Mouse (Mus musculus): Measurements from ENCODE around the gene Pitpnb. TPM values are rescaled to one million over a fixed set of nuclear protein-coding genes. Genes with fewer than 3 reads are reported as not detected.
A peak's percentile ranks its signal among the peaks of the same experiment; 100 is the strongest.

Pitpnb gene
- polyA plus RNA-seq, 1 experiment from 2014 or later = 61.0 TPM

DNA sequence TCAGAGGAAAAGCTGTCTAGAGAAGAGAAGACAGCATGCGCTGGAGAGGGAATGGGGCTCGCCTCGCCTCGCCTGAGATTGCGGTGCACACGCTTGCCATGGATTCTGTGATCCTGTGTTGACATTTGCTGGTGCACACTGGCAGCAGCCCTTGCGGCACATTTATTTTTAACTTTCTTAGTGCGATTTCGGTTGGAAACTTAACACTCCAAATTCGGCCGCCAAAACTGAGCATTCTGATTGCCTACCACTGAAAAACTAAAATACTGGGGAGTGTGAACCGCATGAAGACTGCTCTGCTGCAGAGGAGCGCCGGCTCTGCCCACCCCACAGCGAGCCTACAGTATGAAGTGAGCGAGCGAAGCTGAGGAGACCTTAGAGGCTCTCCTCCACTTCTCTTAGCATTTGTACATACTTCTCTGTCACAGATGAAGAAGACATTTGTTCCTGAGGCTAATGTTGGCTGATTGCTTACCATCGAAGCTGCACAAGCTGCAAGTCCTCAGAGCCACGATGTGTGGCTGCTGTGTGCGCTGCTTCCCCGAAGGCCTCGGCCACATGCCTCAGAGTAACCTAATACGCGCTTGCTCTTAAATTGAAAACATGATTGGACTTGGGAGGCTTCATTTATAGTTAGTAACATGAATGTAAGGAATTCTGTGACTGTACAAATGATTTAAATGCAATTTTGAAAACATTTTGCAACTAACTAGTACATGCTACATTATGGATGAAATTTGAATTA is 45.9 kb downstream of the Pitpnb start:
- WGBS = 85% methylated on average over 24 of the region's 24 CpGs
- Histone ChIP-seq H3K27ac (no peak overlapping the region), H3K4me1 (replicated peaks) (no peaks in the 10 kb centered on the region), H3K4me2 (no peak overlapping the region), H3K27me3 (no peaks in the 10 kb centered on the region), H3K9me3 (replicated peaks) (no peaks in the 10 kb centered on the region), H3K9ac (no peak overlapping the region), H3K36me3 (peaks cover 73% of the 10 kb centered on the region), H3K4me3 (no peak overlapping the region)
- ATAC-seq (replicated peaks; ENCODE audit: insufficient number of reproducible peaks, insufficient read depth, low FRiP score, low read depth) = no peak

DNA sequence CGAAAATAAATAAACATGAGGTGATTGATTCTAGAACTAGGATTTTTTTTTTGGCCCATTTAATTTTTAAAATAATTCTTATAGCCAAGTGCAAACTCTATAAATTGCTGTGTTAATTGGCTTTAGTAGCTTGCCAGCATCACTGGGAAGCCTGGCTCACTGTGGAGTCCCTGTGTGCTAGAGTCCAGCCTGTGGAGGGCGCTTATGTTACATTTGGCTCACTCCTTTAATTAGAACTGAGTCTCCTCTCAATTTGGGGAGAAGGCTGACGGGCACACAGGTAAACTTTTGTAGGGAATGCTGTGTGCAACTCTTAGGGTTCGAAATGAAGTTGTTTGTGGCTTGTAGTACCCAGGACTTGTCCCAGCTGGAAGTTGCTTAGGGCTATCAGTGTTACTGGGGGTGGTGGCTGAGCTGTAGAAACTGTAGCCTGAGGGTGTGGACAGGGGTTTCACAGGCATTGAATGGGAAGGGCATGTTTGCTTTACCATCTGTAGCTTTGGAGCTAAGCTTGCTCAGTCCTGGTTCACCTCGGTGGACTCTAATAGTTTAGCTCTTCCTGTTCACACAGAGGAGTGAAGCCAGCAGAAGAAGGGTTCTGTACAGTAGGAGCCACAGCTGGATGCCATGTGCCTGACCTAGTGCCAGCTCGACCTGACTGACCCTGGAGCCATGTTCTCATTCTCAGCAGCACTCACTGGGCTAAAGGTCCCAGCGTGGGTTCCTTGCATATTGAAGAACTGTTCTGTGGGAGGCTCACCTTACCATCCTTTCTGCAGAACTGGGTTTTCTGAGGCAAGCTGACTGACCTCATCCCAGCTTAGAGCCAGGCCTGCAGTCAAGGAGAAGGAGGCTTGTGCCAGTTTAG is 47.8 kb downstream of the Pitpnb start:
- no peak overlapping the region for H3K27ac ChIP-seq
- no peaks in the 10 kb centered on the region for H3K27me3 ChIP-seq
- no peaks in the 10 kb centered on the region for H3K4me1 ChIP-seq (replicated peaks)
- H3K36me3 ChIP-seq = peaks cover 70% of the 10 kb centered on the region
- no peaks in the 10 kb centered on the region for H3K9me3 ChIP-seq (replicated peaks)
- H3K9ac ChIP-seq = no peak overlapping the region
- no peak overlapping the region for H3K4me2 ChIP-seq
- H3K4me3 ChIP-seq = no peak overlapping the region
- ATAC-seq (replicated peaks; ENCODE audit: insufficient number of reproducible peaks, insufficient read depth, low FRiP score, low read depth) = no peak
- WGBS = 75% methylated on average over 7 of the region's 7 CpGs

DNA sequence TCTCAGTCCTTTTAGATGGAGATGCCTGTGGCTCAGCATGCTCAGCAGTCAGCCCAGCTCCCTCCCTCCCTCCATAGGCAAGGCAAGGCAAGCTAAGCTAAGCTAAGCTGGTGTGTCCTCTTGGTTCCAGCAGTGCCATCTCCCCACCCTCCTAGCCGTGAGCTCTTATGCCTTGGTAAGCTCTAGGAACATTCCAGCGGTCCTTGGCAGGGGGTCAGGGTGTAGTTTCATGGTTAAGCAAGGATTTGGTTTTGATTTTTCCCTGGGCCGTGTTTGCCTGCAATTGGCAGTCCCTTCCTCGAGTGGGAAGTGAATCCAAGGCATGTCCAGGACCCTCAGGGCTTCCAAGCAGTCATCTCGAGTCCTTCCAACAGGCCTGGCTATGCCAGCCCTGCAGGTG is 52.8 kb downstream of the Pitpnb start:
- Histone ChIP-seq H3K27ac (no peak overlapping the region), H3K36me3 (peaks cover 71% of the 10 kb centered on the region), H3K9me3 (replicated peaks) (no peaks in the 10 kb centered on the region), H3K4me3 (no peak overlapping the region), H3K9ac (no peak overlapping the region), H3K4me1 (replicated peaks) (no peaks in the 10 kb centered on the region), H3K4me2 (no peak overlapping the region), H3K27me3 (no peaks in the 10 kb centered on the region)
- no peak for ATAC-seq (replicated peaks; ENCODE audit: insufficient number of reproducible peaks, insufficient read depth, low FRiP score, low read depth)
- 79% methylated on average over 5 of the region's 5 CpGs for WGBS

DNA sequence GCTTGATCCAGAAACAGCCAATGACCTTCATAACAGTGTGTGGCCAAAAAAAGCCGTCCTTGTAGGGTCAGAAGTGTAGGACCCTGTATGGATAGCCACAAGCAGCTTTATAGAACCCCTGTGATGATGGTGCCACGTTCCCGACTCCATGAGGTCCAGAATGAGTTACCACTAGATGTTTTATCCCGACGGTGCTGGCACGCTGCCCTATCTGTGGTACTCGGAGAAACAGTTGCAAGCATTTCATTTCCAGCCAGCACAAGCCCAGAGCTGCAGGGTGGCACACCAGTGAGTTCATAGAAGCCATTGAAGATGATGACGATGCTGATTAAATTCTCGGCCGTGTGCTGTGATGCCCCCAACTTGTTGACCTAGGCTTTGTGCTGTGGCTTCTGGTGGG is 60.3 kb downstream of the Pitpnb start:
- Histone ChIP-seq H3K4me1 (replicated peaks) (peaks cover 40% of the 10 kb centered on the region), H3K9ac (no peak overlapping the region), H3K36me3 (peaks cover 19% of the 10 kb centered on the region), H3K4me3 (no peak overlapping the region), H3K27me3 (0 out of 2 replicates have a peak, but pooled peaks cover 3% of the 10 kb centered on the region), H3K27ac (no peak overlapping the region), H3K4me2 (no peak overlapping the region), H3K9me3 (replicated peaks) (no peaks in the 10 kb centered on the region)
- no peak for ATAC-seq (replicated peaks; ENCODE audit: insufficient number of reproducible peaks, insufficient read depth, low FRiP score, low read depth)
- 51% methylated on average over 10 of the region's 10 CpGs for WGBS

DNA sequence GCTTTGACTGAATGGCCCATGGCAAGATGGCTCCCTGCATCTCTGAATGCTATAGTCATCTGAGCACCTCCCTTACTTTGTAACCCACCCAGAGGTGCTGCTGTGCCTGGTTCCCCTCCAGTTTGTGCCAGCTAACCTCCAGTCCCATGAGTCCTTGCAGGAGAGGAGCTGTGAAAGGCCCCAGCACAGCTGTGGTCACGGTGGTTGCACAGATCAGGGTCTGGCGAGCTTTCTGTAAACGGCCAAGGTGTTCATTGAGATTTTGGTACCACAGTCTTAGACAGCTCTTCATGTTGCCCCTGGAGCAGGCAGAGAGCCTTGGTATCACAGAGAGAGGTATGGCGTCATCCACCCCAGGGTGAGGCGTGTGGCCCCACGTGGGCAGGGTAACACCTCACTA is 60.9 kb downstream of the Pitpnb start:
- ATAC-seq (replicated peaks; ENCODE audit: insufficient number of reproducible peaks, insufficient read depth, low FRiP score, low read depth) = no peak
- H3K4me3 ChIP-seq = no peak overlapping the region
- no peak overlapping the region for H3K4me2 ChIP-seq
- no peak overlapping the region for H3K9ac ChIP-seq
- H3K27me3 ChIP-seq = 0 out of 2 replicates have a peak, but pooled peaks cover 3% of the 10 kb centered on the region
- H3K27ac ChIP-seq = no peak overlapping the region
- H3K4me1 ChIP-seq (replicated peaks) = peaks cover 46% of the 10 kb centered on the region
- WGBS = 90% methylated on average over 6 of the region's 6 CpGs
- H3K9me3 ChIP-seq (replicated peaks) = no peaks in the 10 kb centered on the region
- H3K36me3 ChIP-seq = peaks cover 15% of the 10 kb centered on the region

DNA sequence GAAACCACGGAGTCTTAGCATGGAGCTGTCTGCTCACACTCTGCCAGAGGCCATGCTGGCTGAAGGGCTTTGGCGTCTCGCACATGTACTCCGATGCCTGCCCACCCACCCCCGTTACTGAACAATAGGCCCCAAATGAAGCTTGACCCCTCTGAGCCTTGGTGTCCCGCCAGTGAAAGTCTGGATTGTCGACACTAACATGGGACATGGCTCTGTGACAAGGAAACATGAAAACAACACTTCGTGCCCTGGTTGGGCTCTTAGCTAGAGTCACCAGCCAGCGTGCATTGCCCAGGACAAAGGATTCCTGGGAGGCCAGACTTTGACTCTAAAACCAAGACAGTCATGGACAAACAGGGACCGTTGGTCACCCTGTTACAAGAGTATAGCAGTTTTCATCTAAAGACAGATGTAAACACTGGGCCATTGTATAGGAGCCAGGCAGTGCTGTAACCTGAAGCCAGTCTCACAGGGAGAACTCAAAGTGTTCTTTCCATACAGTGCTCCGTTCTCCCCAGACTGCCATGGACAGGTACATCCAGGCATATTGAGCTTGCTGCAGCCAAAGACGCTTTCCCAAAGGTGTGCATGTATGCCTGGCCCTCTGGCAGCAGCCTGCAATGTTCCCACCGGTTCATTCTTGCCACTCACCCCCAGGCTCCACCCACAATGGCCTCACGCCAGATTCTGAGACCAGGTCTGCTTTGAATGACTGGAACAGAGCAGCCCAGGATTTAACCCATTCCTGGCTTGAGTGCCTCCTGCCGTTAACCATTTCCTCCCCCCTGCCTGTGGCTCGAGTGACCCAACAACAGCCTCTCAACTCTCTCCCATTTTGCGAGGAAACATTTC is 63.0 kb downstream of the Pitpnb start:
- H3K27ac ChIP-seq = peak overlapping the region; percentile 12; the same call in 1 of the 2 replicates
- peak; percentile 53 for ATAC-seq (replicated peaks; ENCODE audit: insufficient number of reproducible peaks, insufficient read depth, low FRiP score, low read depth)
- H3K4me1 ChIP-seq (replicated peaks) = peaks cover 46% of the 10 kb centered on the region
- WGBS = 19% methylated on average over 17 of the region's 17 CpGs
- H3K4me2 ChIP-seq = peak overlapping the region; percentile 56
- H3K4me3 ChIP-seq = 0 out of 2 replicates have a peak overlapping the region, but pooled peaks have one; percentile 14
- no peaks in the 10 kb centered on the region for H3K9me3 ChIP-seq (replicated peaks)
- H3K27me3 ChIP-seq = peaks cover 17% of the 10 kb centered on the region
- H3K9ac ChIP-seq = 0 out of 2 replicates have a peak overlapping the region, but pooled peaks have one; percentile 14
- H3K36me3 ChIP-seq = no peaks in the 10 kb centered on the region

DNA sequence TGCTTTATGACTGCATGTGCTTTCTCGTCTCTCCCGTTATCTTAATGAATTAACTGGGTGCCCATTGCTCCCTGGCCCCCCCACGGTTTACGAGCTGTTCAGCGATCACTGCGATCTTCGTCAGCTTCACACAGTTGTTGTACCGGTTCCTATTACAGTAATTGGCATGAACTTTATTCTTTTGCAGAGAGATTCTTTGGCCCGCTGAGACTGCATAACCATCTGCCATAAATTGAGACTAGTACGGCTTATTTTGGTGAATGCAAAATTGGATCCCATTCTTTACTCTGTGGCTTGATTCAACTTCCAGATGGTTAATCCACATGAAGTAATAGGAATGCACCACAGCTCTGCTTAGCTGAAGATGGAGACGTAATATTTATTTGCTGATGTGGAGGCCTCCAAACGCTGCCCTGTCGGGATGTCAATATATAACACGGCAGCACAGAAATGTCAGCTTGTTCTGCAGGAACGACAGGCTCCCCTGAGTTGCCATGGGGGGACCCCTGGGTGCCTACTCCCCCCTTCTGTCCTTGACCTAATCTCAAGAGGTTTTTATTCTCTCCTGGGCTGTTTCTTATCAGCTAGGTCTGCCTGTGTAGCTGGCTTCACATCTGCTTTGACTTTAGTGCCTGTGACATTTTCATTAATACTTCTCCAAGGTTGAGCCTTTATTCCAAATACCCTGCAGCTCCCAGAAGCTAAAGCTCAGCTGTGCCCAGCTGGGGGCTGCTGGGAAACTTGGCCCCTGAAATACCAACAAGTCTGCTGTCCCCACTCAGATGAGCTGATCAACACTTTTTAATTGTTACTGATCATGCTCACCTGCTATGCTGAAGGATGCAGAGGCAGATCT is 63.9 kb downstream of the Pitpnb start:
- H3K9ac ChIP-seq = 0 out of 2 replicates have a peak overlapping the region, but pooled peaks have one; percentile 14
- 18% methylated on average over 15 of the region's 15 CpGs for WGBS
- H3K9me3 ChIP-seq (replicated peaks) = no peaks in the 10 kb centered on the region
- ATAC-seq (replicated peaks; ENCODE audit: insufficient number of reproducible peaks, insufficient read depth, low FRiP score, low read depth) = no peak
- H3K36me3 ChIP-seq = no peaks in the 10 kb centered on the region
- peaks cover 46% of the 10 kb centered on the region for H3K4me1 ChIP-seq (replicated peaks)
- 0 out of 2 replicates have a peak overlapping the region, but pooled peaks have one; percentile 14 for H3K4me3 ChIP-seq
- H3K4me2 ChIP-seq = peak overlapping the region; percentile 56
- peaks cover 26% of the 10 kb centered on the region for H3K27me3 ChIP-seq
- 0 out of 2 replicates have a peak overlapping the region, but pooled peaks have one; percentile 12 for H3K27ac ChIP-seq

DNA sequence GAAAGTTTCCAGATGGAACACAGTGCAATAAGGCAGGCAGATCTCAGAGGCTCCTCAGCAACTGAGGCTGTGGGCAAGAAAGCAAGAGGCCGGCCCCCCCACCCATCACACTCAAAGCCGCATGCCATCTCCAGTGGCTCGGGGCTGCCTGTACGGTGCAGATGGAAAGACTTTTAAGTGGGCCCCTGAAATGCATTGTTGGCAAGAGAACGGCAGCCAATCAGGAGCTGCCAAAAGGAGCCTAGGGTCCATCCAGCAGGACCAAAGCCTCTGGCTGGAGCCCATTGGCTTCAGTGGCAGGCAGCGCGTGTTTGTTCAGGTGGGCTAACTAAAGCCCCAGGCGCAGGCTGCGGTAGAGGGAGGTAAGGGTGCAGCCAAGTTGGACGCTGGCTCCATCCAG is 65.2 kb downstream of the Pitpnb start:
- WGBS = 38% methylated on average over 10 of the region's 10 CpGs
- peaks cover 43% of the 10 kb centered on the region for H3K4me1 ChIP-seq (replicated peaks)

DNA sequence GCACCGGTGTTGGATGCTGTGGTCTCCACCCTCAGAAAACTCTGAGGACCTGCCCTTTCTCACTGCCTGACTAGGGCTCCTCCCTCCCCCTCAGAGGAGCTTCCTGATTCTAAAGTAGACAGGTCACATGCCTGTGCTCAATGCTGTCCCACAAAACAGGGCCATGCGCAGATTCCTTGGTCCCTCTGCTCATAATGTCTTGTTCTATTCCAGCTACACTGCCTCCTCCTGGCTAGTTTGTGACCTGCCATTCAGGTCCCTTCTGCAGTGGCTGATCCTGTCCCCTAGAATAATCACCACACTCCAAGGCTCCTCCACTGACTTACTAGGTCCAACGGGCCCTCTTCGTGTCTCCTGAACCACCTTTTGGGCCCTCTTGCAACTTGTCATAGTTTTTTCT is 65.6 kb downstream of the Pitpnb start:
- Histone ChIP-seq H3K27me3 (peaks cover 39% of the 10 kb centered on the region), H3K9ac (no peak overlapping the region), H3K4me1 (replicated peaks) (peaks cover 38% of the 10 kb centered on the region), H3K9me3 (replicated peaks) (no peaks in the 10 kb centered on the region), H3K27ac (no peak overlapping the region), H3K4me2 (no peak overlapping the region), H3K4me3 (no peak overlapping the region), H3K36me3 (no peaks in the 10 kb centered on the region)
- no peak for ATAC-seq (replicated peaks; ENCODE audit: insufficient number of reproducible peaks, insufficient read depth, low FRiP score, low read depth)
- WGBS = 72% methylated on average over 4 of the region's 4 CpGs

More for the DNA sequence above, 65.2 kb downstream of the Pitpnb start:
- Histone ChIP-seq H3K9ac (no peak overlapping the region), H3K27me3 (peaks cover 36% of the 10 kb centered on the region), H3K4me2 (no peak overlapping the region), H3K36me3 (no peaks in the 10 kb centered on the region), H3K4me3 (no peak overlapping the region), H3K27ac (no peak overlapping the region), H3K9me3 (replicated peaks) (no peaks in the 10 kb centered on the region)
- ATAC-seq (replicated peaks; ENCODE audit: insufficient number of reproducible peaks, insufficient read depth, low FRiP score, low read depth) = no peak

DNA sequence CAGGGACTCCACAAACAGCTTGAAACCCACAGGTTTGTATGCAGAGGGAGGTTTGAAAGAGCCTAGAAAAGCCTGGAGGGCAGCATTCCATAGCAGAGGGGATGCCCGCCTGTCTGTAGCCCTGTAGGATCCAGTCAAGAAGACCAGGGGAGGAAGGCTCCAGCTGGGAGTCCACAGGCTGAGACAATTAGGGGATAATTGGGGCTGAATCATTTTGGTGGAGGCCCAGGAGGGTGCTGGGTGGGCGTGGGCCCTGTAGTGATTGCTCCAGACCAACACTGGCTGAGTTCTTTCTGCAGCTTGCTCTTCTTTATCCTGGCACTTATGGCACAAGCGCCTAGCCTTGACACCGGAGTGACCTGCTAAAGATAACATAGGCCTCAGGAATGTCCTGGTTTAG is 67.9 kb downstream of the Pitpnb start:
- H3K27ac ChIP-seq = no peak overlapping the region
- no peaks in the 10 kb centered on the region for H3K9me3 ChIP-seq (replicated peaks)
- no peak overlapping the region for H3K4me3 ChIP-seq
- no peak overlapping the region for H3K9ac ChIP-seq
- no peaks in the 10 kb centered on the region for H3K36me3 ChIP-seq
- H3K4me2 ChIP-seq = no peak overlapping the region
- H3K27me3 ChIP-seq = peaks cover 39% of the 10 kb centered on the region
- H3K4me1 ChIP-seq (replicated peaks) = peaks cover 35% of the 10 kb centered on the region
- ATAC-seq (replicated peaks; ENCODE audit: insufficient number of reproducible peaks, insufficient read depth, low FRiP score, low read depth) = no peak
- 43% methylated on average over 4 of the region's 4 CpGs for WGBS

Data from heart, embryonic 15.5 days (tissue).